Mouse (Mus musculus): ENCODE measurements around the gene Klhl26. TPM values are rescaled to one million over a fixed set of nuclear protein-coding genes. Genes with fewer than 3 reads are reported as not detected.

Klhl26 gene
- polyA plus RNA-seq, 1 experiment = 62.4 TPM

DNA sequence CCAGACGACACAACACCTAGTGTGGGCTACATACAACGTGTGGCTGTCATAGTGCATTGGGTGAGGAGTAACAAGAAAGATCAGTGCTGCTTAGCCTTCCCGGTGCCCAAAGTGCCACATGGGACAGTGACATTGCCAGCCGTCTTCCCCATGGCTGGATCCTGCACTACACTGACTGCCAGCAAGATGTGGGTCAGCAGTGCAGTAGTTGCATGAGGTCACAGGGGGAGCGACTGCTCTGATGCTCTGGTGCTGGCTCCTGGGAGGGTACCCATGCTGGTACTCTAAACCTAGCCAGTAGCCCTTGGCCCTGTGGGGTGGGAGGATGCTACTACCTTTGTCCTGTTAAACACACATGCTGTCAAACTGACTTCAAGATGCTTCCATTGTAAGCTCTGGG lies 16.6 kb downstream of the Klhl26 start:
- 18% methylated on average over 5 of the region's 5 CpGs for WGBS
- TF ChIP-seq POLR2A (IDR thresholded peaks at IDR 0.05; ENCODE audit: borderline replicate concordance, insufficient read depth, low read length) (no peak), CTCF (IDR thresholded peaks at IDR 0.05; ENCODE audit: borderline replicate concordance, insufficient read depth, low read depth, low read length) (no peak)
- no peak overlapping the region for H3K4me3 ChIP-seq (replicated peaks; ENCODE audit: insufficient read depth, low read depth, low read length)
- DNase-seq = no peak
- H3K4me1 ChIP-seq (ENCODE audit: control insufficient read depth, insufficient read depth, low read length) = peaks cover 71% of the 10 kb centered on the region
- H3K27me3 ChIP-seq (ENCODE audit: control insufficient read depth, insufficient read depth, low read length) = no peaks in the 10 kb centered on the region
- H3K27ac ChIP-seq (ENCODE audit: insufficient read depth, low read length) = peak overlapping the region; percentile 35

DNA sequence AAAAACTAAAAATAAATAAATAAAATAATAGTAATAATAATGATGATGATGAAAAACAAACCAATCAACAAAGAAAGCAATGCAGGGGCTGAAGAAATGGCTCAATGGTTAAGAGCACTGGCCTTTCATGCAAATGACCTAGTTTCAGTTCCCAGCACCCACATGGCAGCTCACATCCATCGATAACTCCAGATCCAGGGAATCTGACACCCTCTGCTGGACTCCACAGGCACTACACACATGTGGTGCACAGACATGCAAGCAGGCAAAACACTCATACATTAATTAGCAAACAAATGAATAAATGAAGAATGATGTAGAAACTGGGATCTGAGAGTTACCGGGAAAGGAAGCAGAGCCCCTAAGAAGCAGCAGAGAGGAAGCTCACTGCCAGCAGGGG lies 17.1 kb downstream of the Klhl26 start:
- Histone ChIP-seq H3K27me3 (ENCODE audit: control insufficient read depth, insufficient read depth, low read length) (no peaks in the 10 kb centered on the region), H3K4me3 (replicated peaks; ENCODE audit: insufficient read depth, low read depth, low read length) (no peak overlapping the region), H3K27ac (ENCODE audit: insufficient read depth, low read length) (peak overlapping the region; percentile 35), H3K4me1 (ENCODE audit: control insufficient read depth, insufficient read depth, low read length) (peaks cover 67% of the 10 kb centered on the region)
- 89% methylated on average over 2 of the region's 2 CpGs for WGBS
- no peak for DNase-seq
- TF ChIP-seq CTCF (IDR thresholded peaks at IDR 0.05; ENCODE audit: borderline replicate concordance, insufficient read depth, low read depth, low read length) (0 out of 2 replicates have a peak, but pooled peaks have one; percentile 28), POLR2A (IDR thresholded peaks at IDR 0.05; ENCODE audit: borderline replicate concordance, insufficient read depth, low read length) (no peak)

DNA sequence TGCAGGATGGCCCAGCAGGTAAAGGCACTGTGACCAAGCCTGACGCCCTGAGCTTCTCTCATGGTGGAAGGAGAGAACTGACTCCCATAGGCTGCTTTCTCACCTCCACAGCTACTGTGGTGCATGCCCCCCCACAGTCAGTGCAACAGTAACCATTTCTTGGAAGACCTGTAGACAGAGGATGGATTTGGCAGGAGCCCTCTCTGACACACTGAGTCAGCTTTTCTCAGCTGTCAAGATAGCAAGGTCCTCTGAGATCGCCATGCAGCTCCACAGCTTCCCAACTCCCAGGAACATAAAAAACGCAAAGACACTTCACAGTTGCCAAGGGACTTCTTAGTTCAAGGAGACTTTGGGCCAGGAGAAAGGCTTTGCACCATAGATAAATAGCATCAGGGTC lies 18.3 kb downstream of the Klhl26 start:
- peak overlapping the region; percentile 17; the same call in 1 of the 2 replicates for H3K27ac ChIP-seq (ENCODE audit: insufficient read depth, low read length)
- H3K27me3 ChIP-seq (ENCODE audit: control insufficient read depth, insufficient read depth, low read length) = no peaks in the 10 kb centered on the region
- peak in 1 of 2 experiments; percentile 25 for DNase-seq
- TF ChIP-seq POLR2A (IDR thresholded peaks at IDR 0.05; ENCODE audit: borderline replicate concordance, insufficient read depth, low read length) (no peak), CTCF (IDR thresholded peaks at IDR 0.05; ENCODE audit: borderline replicate concordance, insufficient read depth, low read depth, low read length) (no peak)
- 39% methylated on average over 3 of the region's 3 CpGs for whole genome bisulfite sequencing
- peaks cover 67% of the 10 kb centered on the region for H3K4me1 ChIP-seq (ENCODE audit: control insufficient read depth, insufficient read depth, low read length)
- no peak overlapping the region for H3K4me3 ChIP-seq (replicated peaks; ENCODE audit: insufficient read depth, low read depth, low read length)

DNA sequence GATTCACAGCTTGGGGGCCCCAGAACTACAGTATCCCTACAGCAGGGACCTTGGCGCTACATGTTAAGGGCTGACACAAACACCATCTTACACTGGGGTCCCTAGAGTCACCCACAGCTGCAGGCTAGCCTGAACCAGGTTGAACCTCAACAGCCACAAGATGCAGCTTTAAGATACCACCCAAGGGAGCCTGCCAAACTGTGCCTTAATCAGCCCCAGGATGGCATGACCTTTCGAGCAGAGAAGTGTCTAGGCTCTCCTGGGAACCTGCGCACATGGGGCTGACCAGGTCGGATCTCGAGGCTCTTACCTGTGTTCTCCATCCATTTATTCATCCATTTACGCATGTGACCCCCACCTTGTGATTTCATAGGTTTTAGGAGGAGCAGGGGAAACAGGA lies 18.9 kb downstream of the Klhl26 start:
- H3K27ac ChIP-seq (ENCODE audit: insufficient read depth, low read length) = peak overlapping the region; percentile 17; the same call in 1 of the 2 replicates
- H3K4me1 ChIP-seq (ENCODE audit: control insufficient read depth, insufficient read depth, low read length) = peaks cover 64% of the 10 kb centered on the region
- DNase-seq = no peak
- 86% methylated on average over 6 of the region's 6 CpGs for WGBS
- TF ChIP-seq POLR2A (IDR thresholded peaks at IDR 0.05; ENCODE audit: borderline replicate concordance, insufficient read depth, low read length) (no peak), CTCF (IDR thresholded peaks at IDR 0.05; ENCODE audit: borderline replicate concordance, insufficient read depth, low read depth, low read length) (no peak)
- H3K4me3 ChIP-seq (replicated peaks; ENCODE audit: insufficient read depth, low read depth, low read length) = no peak overlapping the region
- H3K27me3 ChIP-seq (ENCODE audit: control insufficient read depth, insufficient read depth, low read length) = no peaks in the 10 kb centered on the region

DNA sequence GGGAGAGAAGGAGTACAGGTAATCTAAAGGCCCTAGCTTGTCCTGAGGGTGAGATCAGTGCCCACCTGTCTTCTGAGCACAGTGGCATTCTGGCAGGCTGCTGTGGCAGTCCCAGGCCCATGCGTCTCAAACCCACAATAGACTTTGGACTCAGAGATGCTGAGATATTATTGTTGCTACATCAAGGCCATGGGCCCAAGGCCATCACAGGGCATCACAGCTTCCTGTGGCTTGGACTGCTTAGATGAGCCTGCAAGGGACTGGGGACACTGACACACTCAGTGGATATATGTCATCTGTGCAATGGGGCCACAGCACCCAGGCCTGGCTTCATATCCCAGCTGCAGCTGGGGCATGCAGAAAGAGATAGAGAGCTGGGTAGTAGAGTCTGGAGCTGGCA lies 19.8 kb downstream of the Klhl26 start:
- Histone ChIP-seq H3K27me3 (ENCODE audit: control insufficient read depth, insufficient read depth, low read length) (no peaks in the 10 kb centered on the region), H3K27ac (ENCODE audit: insufficient read depth, low read length) (no peak overlapping the region), H3K4me1 (ENCODE audit: control insufficient read depth, insufficient read depth, low read length) (peaks cover 58% of the 10 kb centered on the region), H3K4me3 (replicated peaks; ENCODE audit: insufficient read depth, low read depth, low read length) (no peak overlapping the region)
- 81% methylated on average over 1 of the region's 1 CpGs for WGBS
- TF ChIP-seq POLR2A (IDR thresholded peaks at IDR 0.05; ENCODE audit: borderline replicate concordance, insufficient read depth, low read length) = no peak
- TF ChIP-seq CTCF (IDR thresholded peaks at IDR 0.05; ENCODE audit: borderline replicate concordance, insufficient read depth, low read depth, low read length) = no peak
- DNase-seq = no peak

DNA sequence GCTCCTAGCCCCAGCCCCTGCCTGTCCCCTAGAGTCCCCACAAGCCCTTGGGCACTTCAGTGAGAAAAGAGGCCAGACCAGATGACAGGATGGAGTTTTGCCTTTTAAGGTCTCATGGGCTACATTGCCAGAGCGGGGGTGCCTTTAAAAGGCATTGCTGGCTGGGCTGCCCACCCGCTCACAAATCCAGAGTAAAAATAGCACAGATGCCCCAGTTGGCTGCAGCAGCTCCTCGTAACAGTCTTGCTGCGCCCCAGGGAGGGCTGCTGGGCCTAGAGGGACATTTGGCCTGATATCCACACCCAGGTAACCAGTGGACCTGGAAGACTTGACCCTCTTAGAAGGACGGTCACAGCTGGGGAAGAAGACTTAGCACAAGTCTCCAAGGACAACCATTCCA lies 22.9 kb downstream of the Klhl26 start:
- no peak for DNase-seq
- no peaks in the 10 kb centered on the region for H3K27me3 ChIP-seq (ENCODE audit: control insufficient read depth, insufficient read depth, low read length)
- no peak overlapping the region for H3K4me3 ChIP-seq (replicated peaks; ENCODE audit: insufficient read depth, low read depth, low read length)
- H3K4me1 ChIP-seq (ENCODE audit: control insufficient read depth, insufficient read depth, low read length) = peaks cover 36% of the 10 kb centered on the region
- TF ChIP-seq POLR2A (IDR thresholded peaks at IDR 0.05; ENCODE audit: borderline replicate concordance, insufficient read depth, low read length) (no peak), CTCF (IDR thresholded peaks at IDR 0.05; ENCODE audit: borderline replicate concordance, insufficient read depth, low read depth, low read length) (no peak)
- H3K27ac ChIP-seq (ENCODE audit: insufficient read depth, low read length) = no peak overlapping the region
- WGBS = 29% methylated on average over 5 of the region's 5 CpGs

DNA sequence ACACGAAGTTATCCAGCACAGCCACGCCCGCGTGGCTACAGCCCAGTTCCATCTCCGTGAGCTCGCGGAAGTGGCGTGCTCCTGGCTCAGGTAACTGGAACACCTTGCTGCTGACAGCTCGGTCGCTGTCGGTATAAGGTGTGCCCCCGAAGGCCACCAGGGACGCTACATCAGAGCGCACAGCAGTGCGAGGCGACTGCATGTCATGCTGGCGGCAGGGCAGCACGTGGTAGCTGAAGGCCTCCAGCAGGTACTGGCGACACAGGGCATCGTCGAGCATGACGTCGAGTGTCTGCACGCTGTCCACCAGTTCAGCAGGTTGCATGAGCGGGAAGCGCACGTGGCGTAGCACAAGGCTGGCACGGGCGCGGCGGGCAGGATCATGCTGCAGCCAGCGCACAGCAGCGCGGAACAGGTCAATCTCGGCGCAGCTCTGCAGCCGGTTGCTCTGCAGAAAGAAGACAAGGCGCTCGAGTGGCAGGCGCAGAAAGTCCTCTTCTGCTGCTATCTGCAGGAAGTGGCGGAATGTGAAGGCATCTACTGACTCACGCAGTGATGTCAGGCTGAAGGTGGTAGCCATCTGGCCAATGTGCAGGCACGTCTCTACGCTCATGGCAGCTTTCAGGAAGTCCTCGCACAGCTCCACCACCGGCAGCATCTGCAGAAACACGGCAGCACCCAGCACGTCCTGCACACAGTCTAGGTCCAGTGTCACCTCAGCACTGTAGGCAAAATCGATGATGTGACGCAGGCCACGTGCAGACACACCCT lies 24.4 kb downstream of the Klhl26 start:
- no peak overlapping the region for H3K27ac ChIP-seq (ENCODE audit: insufficient read depth, low read length)
- TF ChIP-seq POLR2A (IDR thresholded peaks at IDR 0.05; ENCODE audit: borderline replicate concordance, insufficient read depth, low read length) = no peak
- TF ChIP-seq CTCF (IDR thresholded peaks at IDR 0.05; ENCODE audit: borderline replicate concordance, insufficient read depth, low read depth, low read length) = no peak
- peaks cover 37% of the 10 kb centered on the region for H3K4me1 ChIP-seq (ENCODE audit: control insufficient read depth, insufficient read depth, low read length)
- 74% methylated on average over 52 of the region's 52 CpGs for WGBS
- H3K27me3 ChIP-seq (ENCODE audit: control insufficient read depth, insufficient read depth, low read length) = no peaks in the 10 kb centered on the region
- no peak for DNase-seq
- H3K4me3 ChIP-seq (replicated peaks; ENCODE audit: insufficient read depth, low read depth, low read length) = no peak overlapping the region

Data from cerebellum, adult 2 months (tissue).